Mouse (Mus musculus): ENCODE measurements around the gene Cfap45. TPM values are rescaled to one million over a fixed set of nuclear protein-coding genes. Genes with fewer than 3 reads are reported as not detected.

Cfap45 gene
- polyA plus RNA-seq, 1 experiment = not detected

DNA sequence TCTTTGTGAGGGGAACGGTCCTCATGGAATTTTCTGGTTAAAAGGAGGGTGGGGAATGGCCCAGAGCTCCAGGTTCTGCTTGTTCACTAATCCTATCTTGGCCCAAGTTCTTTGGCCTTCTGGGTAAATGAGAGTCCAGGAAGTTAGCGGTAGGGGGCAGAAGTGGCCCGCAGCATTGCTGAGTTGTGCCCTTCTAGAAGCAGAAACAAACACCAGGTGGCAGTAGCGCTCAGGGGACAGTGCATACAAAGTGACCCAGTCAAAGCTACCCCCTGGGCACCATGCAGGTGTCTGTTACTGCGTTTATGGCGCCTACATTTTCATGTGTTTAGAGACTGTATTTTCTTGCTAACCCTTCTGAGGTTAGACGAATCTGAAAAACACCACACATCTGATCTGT, 8.1 kb downstream of the Cfap45 start:
- H3K27me3 ChIP-seq (ENCODE audit: control insufficient read depth, insufficient read depth, insufficient read length) = no peaks in the 10 kb centered on the region
- no peak for TF ChIP-seq SRF (IDR thresholded peaks at IDR 0.05; ENCODE audit: control insufficient read depth, insufficient read length, low read depth)
- TF ChIP-seq MYOD1 (IDR thresholded peaks at IDR 0.05; ENCODE audit: control insufficient read depth in 1 of 3, insufficient read length in 2 of 3, low read depth in 2 of 3) = no peak
- no peak for TF ChIP-seq REST (IDR thresholded peaks at IDR 0.05; ENCODE audit: insufficient read depth, insufficient read length)
- TF ChIP-seq TCF3 (IDR thresholded peaks at IDR 0.05; ENCODE audit: insufficient read length, low read depth) = no peak
- no peak for TF ChIP-seq USF1 (IDR thresholded peaks at IDR 0.05; ENCODE audit: low read depth)
- no peak for TF ChIP-seq POLR2AphosphoS2 (IDR thresholded peaks at IDR 0.05; ENCODE audit: insufficient read length, low read depth)
- TF ChIP-seq E2F4 (IDR thresholded peaks at IDR 0.05; ENCODE audit: insufficient read depth) = no peak
- TF ChIP-seq MAX (IDR thresholded peaks at IDR 0.05; ENCODE audit: low read depth) = no peak
- no peak for TF ChIP-seq MYOG (IDR thresholded peaks at IDR 0.05; ENCODE audit: control insufficient read depth in 1 of 3, insufficient read depth in 1 of 3, insufficient read length in 2 of 3, low read depth in 2 of 3)
- TF ChIP-seq CEBPB (IDR thresholded peaks at IDR 0.05; ENCODE audit: insufficient read depth, poor library complexity, severe bottlenecking) = no peak
- no peak for TF ChIP-seq TCF12 (IDR thresholded peaks at IDR 0.05; ENCODE audit: insufficient read depth, poor library complexity, severe bottlenecking)
- H3K36me3 ChIP-seq (ENCODE audit: control insufficient read depth, insufficient read depth) = no peaks in the 10 kb centered on the region
- no peak overlapping the region for H3K4me3 ChIP-seq
- H3ac ChIP-seq (ENCODE audit: control insufficient read depth, insufficient read length) = no peak overlapping the region
- H3K4me2 ChIP-seq (ENCODE audit: low read depth) = no peak overlapping the region
- H3K79me2 ChIP-seq (ENCODE audit: control insufficient read depth, insufficient read depth) = no peaks in the 10 kb centered on the region

DNA sequence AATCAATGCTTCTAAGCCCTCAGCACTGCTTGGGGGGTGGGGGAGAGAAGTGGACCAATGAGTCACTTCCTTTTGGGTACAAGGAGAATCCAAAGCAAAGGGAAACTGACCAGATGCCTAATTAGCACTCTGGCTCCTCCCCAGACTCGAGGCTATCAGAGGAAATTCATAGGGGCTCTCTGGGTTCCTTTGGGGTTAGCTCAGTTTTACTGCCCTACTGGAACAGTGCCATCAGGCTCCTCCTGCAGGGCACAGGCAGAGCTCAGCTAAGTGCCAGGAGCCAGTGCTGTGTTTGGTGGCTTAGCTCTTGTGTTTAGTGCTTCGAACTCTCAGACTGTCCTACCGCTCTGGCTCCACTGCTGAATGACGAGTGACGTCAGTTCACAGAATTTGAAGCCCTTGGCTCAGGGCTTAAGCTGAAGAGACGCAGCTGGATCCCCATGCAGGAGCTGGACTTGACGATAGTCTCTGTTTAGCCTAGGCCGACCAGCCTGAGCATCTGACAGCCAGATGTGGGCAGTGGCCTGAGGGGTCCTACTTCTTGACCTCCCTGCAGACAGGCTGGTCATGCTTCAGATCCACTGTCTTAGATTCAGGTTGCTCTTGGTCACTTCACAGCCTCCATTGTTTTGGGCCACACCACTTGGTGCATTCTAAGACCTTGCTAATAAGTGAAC, 10.1 kb downstream of the Cfap45 start:
- Histone ChIP-seq H3K27me3 (ENCODE audit: control insufficient read depth, insufficient read depth, insufficient read length) (no peaks in the 10 kb centered on the region), H3ac (ENCODE audit: control insufficient read depth, insufficient read length) (no peak overlapping the region), H3K4me2 (ENCODE audit: low read depth) (peak overlapping the region; percentile 12), H3K4me3 (no peak overlapping the region), H3K36me3 (ENCODE audit: control insufficient read depth, insufficient read depth) (no peaks in the 10 kb centered on the region), H3K79me2 (ENCODE audit: control insufficient read depth, insufficient read depth) (no peaks in the 10 kb centered on the region)
- no peak for TF ChIP-seq CEBPB (IDR thresholded peaks at IDR 0.05; ENCODE audit: insufficient read depth, poor library complexity, severe bottlenecking)
- TF ChIP-seq POLR2AphosphoS2 (IDR thresholded peaks at IDR 0.05; ENCODE audit: insufficient read length, low read depth) = no peak
- no peak for TF ChIP-seq E2F4 (IDR thresholded peaks at IDR 0.05; ENCODE audit: insufficient read depth)
- no peak for TF ChIP-seq TCF3 (IDR thresholded peaks at IDR 0.05; ENCODE audit: insufficient read length, low read depth)
- TF ChIP-seq USF1 (IDR thresholded peaks at IDR 0.05; ENCODE audit: low read depth) = no peak
- TF ChIP-seq MYOD1 (IDR thresholded peaks at IDR 0.05; ENCODE audit: control insufficient read depth in 1 of 3, insufficient read length in 2 of 3, low read depth in 2 of 3) = no peak
- TF ChIP-seq REST (IDR thresholded peaks at IDR 0.05; ENCODE audit: insufficient read depth, insufficient read length) = no peak
- TF ChIP-seq POLR2A (IDR thresholded peaks at IDR 0.05; ENCODE audit: insufficient read length, low read depth) = no peak
- no peak for TF ChIP-seq SRF (IDR thresholded peaks at IDR 0.05; ENCODE audit: control insufficient read depth, insufficient read length, low read depth)
- TF ChIP-seq MYOG (IDR thresholded peaks at IDR 0.05; ENCODE audit: control insufficient read depth in 1 of 3, insufficient read depth in 1 of 3, insufficient read length in 2 of 3, low read depth in 2 of 3) = no peak
- TF ChIP-seq MAX (IDR thresholded peaks at IDR 0.05; ENCODE audit: low read depth) = no peak
- TF ChIP-seq TCF12 (IDR thresholded peaks at IDR 0.05; ENCODE audit: insufficient read depth, poor library complexity, severe bottlenecking) = no peak

DNA sequence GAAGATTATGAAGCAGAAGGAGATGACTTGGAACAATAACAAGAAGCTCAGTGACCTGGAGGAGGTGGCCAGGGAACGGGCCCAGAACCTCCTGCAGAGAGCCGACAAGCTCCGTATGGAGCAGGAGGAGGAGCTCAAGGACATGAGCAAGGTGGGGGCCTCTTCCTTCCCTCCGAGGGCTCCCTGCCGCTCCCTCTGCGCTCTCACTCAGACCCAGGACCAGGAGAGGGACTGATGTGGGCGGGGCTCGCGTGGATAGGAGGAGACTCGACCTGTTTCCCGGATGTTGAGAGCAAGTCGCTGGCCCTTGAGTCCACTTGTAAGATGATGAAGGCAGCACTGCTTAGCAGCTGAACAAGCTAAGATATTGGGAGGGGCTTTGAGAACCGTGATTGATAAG, 11.9 kb downstream of the Cfap45 start:
- Histone ChIP-seq H3K4me3 (no peak overlapping the region), H3K4me2 (ENCODE audit: low read depth) (no peak overlapping the region), H3ac (ENCODE audit: control insufficient read depth, insufficient read length) (no peak overlapping the region), H3K36me3 (ENCODE audit: control insufficient read depth, insufficient read depth) (no peaks in the 10 kb centered on the region), H3K27me3 (ENCODE audit: control insufficient read depth, insufficient read depth, insufficient read length) (no peaks in the 10 kb centered on the region), H3K79me2 (ENCODE audit: control insufficient read depth, insufficient read depth) (no peaks in the 10 kb centered on the region)
- TF ChIP-seq MYOD1 (IDR thresholded peaks at IDR 0.05; ENCODE audit: control insufficient read depth in 1 of 3, insufficient read length in 2 of 3, low read depth in 2 of 3) (no peak), MAX (IDR thresholded peaks at IDR 0.05; ENCODE audit: low read depth) (no peak), MYOG (IDR thresholded peaks at IDR 0.05; ENCODE audit: control insufficient read depth in 1 of 3, insufficient read depth in 1 of 3, insufficient read length in 2 of 3, low read depth in 2 of 3) (no peak), USF1 (IDR thresholded peaks at IDR 0.05; ENCODE audit: low read depth) (no peak), CEBPB (IDR thresholded peaks at IDR 0.05; ENCODE audit: insufficient read depth, poor library complexity, severe bottlenecking) (no peak), POLR2AphosphoS2 (IDR thresholded peaks at IDR 0.05; ENCODE audit: insufficient read length, low read depth) (no peak), TCF3 (IDR thresholded peaks at IDR 0.05; ENCODE audit: insufficient read length, low read depth) (no peak), SRF (IDR thresholded peaks at IDR 0.05; ENCODE audit: control insufficient read depth, insufficient read length, low read depth) (no peak), E2F4 (IDR thresholded peaks at IDR 0.05; ENCODE audit: insufficient read depth) (no peak), TCF12 (IDR thresholded peaks at IDR 0.05; ENCODE audit: insufficient read depth, poor library complexity, severe bottlenecking) (no peak), REST (IDR thresholded peaks at IDR 0.05; ENCODE audit: insufficient read depth, insufficient read length) (no peak), POLR2A (IDR thresholded peaks at IDR 0.05; ENCODE audit: insufficient read length, low read depth) (no peak)

DNA sequence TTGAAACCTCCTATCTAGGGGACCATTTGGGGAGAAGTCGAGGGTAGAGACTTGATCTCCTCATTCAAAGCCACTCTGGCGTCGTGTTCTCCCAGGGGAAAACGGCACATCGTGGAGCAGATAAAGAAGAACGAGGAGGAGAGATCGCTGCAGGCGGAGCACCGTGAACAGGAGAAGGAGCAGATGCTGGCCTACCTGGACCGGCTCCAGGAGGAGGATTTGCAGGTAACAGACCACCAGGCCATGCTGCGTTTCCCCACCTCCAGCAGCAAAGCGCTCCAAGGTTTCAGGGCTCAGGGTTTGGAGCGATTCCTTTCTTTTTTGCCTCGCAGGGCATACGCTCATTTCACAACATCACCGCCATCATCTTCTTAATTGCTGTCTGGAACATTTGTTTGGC, 14.5 kb downstream of the Cfap45 start:
- Histone ChIP-seq H3K79me2 (ENCODE audit: control insufficient read depth, insufficient read depth) (no peaks in the 10 kb centered on the region), H3K27me3 (ENCODE audit: control insufficient read depth, insufficient read depth, insufficient read length) (no peaks in the 10 kb centered on the region), H3ac (ENCODE audit: control insufficient read depth, insufficient read length) (no peak overlapping the region), H3K4me3 (no peak overlapping the region), H3K4me2 (ENCODE audit: low read depth) (no peak overlapping the region), H3K36me3 (ENCODE audit: control insufficient read depth, insufficient read depth) (no peaks in the 10 kb centered on the region)
- TF ChIP-seq CEBPB (IDR thresholded peaks at IDR 0.05; ENCODE audit: insufficient read depth, poor library complexity, severe bottlenecking) (no peak), TCF3 (IDR thresholded peaks at IDR 0.05; ENCODE audit: insufficient read length, low read depth) (no peak), SRF (IDR thresholded peaks at IDR 0.05; ENCODE audit: control insufficient read depth, insufficient read length, low read depth) (no peak), MYOD1 (IDR thresholded peaks at IDR 0.05; ENCODE audit: control insufficient read depth in 1 of 3, insufficient read length in 2 of 3, low read depth in 2 of 3) (no peak), TCF12 (IDR thresholded peaks at IDR 0.05; ENCODE audit: insufficient read depth, poor library complexity, severe bottlenecking) (no peak), MAX (IDR thresholded peaks at IDR 0.05; ENCODE audit: low read depth) (no peak)

Data from myocyte (in vitro differentiated cells).